Mouse (Mus musculus) hindbrain, embryonic 15.5 days (tissue): ENCODE results near the gene Myo15b. TPM values are rescaled to one million over a fixed set of nuclear protein-coding genes. Genes with fewer than 3 reads are reported as not detected.

Experiments used
- ATAC-seq: fragments of 200-750 bp; cut with Nextera tagmentation; 2 replicates; pipeline ENCODE4 v1.8.0; 2017; ENCODE audit warnings: low read depth, moderate number of reproducible peaks, moderate TSS enrichment; ENCODE audit not compliant: low FRiP score
- H3K27ac ChIP-seq: fragments of 300-500 bp; sonication (generic); replicated peaks from 2 replicates; pipeline ENCODE4 v1.5.1; 2015; ENCODE audit warnings: mild to moderate bottlenecking, inconsistent platforms
- H3K27me3 ChIP-seq: fragments of 300-500 bp; sonication (generic); 2 replicates; pipeline ENCODE4 v1.6.1; 2015; ENCODE audit warnings: control low read depth, inconsistent platforms
- H3K36me3 ChIP-seq: fragments of 300-500 bp; sonication (generic); 2 replicates; pipeline ENCODE4 v1.6.1; 2015; ENCODE audit warnings: control low read depth, inconsistent platforms
- H3K4me1 ChIP-seq: fragments of 300-500 bp; sonication (generic); replicated peaks from 2 replicates; pipeline ENCODE4 v1.6.1; 2015; ENCODE audit warnings: control low read depth, inconsistent platforms
- H3K4me2 ChIP-seq: fragments of 300-500 bp; sonication (generic); 2 replicates; pipeline ENCODE4 v1.6.1; 2015; ENCODE audit warnings: moderate library complexity, mild to moderate bottlenecking, inconsistent platforms
- H3K4me3 ChIP-seq: fragments of 300-500 bp; sonication (generic); 2 replicates; pipeline ENCODE4 v1.5.1; 2015; ENCODE audit warnings: mild to moderate bottlenecking, inconsistent platforms
- H3K9ac ChIP-seq: fragments of 300-500 bp; sonication (generic); 2 replicates; pipeline ENCODE4 v1.6.1; 2015; ENCODE audit warnings: inconsistent platforms
- H3K9me3 ChIP-seq: fragments of 300-500 bp; sonication (generic); 2 replicates; pipeline ENCODE4 v1.6.1; 2016; ENCODE audit warnings: control low read depth, inconsistent platforms
- WGBS: fragments of 180-500 bp; shearing (Covaris S2); methylation state at CpG from one replicate; pipeline ENCODE4 v1.1.7; 2015; 5-methylcytosine and 5-hydroxymethylcytosine counted together
- polyA plus RNA-seq: library from polyadenylated mRNA; unstranded; fragments of >200 nt; fragmentation: Nextera tagmentation; extraction: Ambion mirVana; gene quantifications from 2 replicates; pipeline ENCODE4 v1.2.1, GENCODE M21; 2015

Gene Myo15b
- polyA plus RNA-seq, 1 experiment from 2014 or later: 0.19 TPM

- no peak overlapping the region for H3K9ac ChIP-seq
- no peaks in the 10 kb centered on the region for H3K9me3 ChIP-seq
- no peak overlapping the region for H3K4me3 ChIP-seq
- H3K4me2 ChIP-seq: no peak overlapping the region
- H3K36me3 ChIP-seq: no peaks in the 10 kb centered on the region
- ATAC-seq: no peak
- 0 out of 2 replicates have a peak, but pooled peaks cover 2% of the 10 kb centered on the region for H3K27me3 ChIP-seq
- no peak overlapping the region for H3K27ac ChIP-seq
- no peaks in the 10 kb centered on the region for H3K4me1 ChIP-seq
- 23% methylated on average over 5 of the region's 5 CpGs for WGBS
Measured at GRCm38 (mm10) chr11:115881002-115881401, 22.8 kb downstream of the Myo15b start.

- WGBS: 30% methylated on average over 15 of the region's 17 CpGs
- H3K9me3 ChIP-seq: no peaks in the 10 kb centered on the region
- H3K4me3 ChIP-seq: no peak overlapping the region
- H3K27me3 ChIP-seq: 0 out of 2 replicates have a peak, but pooled peaks cover 2% of the 10 kb centered on the region
- no peak overlapping the region for H3K4me2 ChIP-seq
- H3K36me3 ChIP-seq: no peaks in the 10 kb centered on the region
- H3K27ac ChIP-seq: no peak overlapping the region
- H3K9ac ChIP-seq: no peak overlapping the region
- ATAC-seq: no peak
- no peaks in the 10 kb centered on the region for H3K4me1 ChIP-seq
Measured at GRCm38 (mm10) chr11:115883251-115883650, 25.0 kb downstream of the Myo15b start.

DNA sequence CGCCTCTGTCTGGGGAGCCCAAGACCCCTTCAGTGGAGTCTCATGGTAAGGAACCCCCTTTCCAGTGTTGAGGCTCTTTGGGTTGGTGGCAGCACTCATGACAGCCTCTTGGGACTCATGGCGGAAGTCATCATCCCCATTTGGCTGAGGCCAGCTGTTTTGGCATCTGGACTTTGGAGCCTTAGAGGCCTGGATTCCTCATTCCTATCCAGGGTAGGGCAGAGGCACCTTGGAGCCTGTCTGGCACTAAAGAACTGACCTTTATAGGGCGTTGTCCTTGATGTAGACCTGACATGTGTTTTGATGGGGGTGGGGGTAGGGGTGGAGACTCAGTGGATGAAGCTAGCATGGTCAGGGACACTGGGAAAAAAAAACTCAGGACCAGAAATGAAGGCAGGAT lies 26.2 kb downstream of the Myo15b start:
- Histone ChIP-seq H3K27me3 (0 out of 2 replicates have a peak, but pooled peaks cover 2% of the 10 kb centered on the region), H3K27ac (no peak overlapping the region), H3K9ac (no peak overlapping the region), H3K4me2 (no peak overlapping the region), H3K4me1 (no peaks in the 10 kb centered on the region), H3K4me3 (no peak overlapping the region), H3K36me3 (no peaks in the 10 kb centered on the region), H3K9me3 (no peaks in the 10 kb centered on the region)
- 91% methylated on average over 3 of the region's 3 CpGs for WGBS
- no peak for ATAC-seq

DNA sequence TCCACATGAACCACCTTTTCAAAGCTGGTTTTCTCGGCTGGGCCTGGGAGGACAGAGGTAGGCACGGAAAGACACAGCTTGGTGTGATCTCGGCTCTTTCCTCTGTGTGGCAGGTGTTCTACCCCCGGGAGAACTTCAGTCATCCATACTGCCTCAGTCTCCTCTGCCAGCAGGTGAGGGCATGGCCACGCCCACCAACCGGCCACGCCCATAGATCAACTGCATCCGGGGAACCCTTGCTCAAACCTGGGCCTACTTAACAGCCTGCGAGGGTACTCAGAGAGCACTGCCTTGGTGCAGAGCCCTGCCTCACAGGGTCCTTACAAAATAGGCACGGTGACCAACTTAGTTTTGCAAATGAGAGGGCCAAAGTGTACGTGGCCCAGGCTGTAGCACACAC lies 27.1 kb downstream of the Myo15b start:
- Histone ChIP-seq H3K4me1 (no peaks in the 10 kb centered on the region), H3K27ac (no peak overlapping the region), H3K36me3 (no peaks in the 10 kb centered on the region), H3K27me3 (0 out of 2 replicates have a peak, but pooled peaks cover 2% of the 10 kb centered on the region), H3K4me2 (no peak overlapping the region), H3K9me3 (no peaks in the 10 kb centered on the region), H3K9ac (no peak overlapping the region), H3K4me3 (no peak overlapping the region)
- no peak for ATAC-seq
- 79% methylated on average over 11 of the region's 11 CpGs for whole genome bisulfite sequencing

DNA sequence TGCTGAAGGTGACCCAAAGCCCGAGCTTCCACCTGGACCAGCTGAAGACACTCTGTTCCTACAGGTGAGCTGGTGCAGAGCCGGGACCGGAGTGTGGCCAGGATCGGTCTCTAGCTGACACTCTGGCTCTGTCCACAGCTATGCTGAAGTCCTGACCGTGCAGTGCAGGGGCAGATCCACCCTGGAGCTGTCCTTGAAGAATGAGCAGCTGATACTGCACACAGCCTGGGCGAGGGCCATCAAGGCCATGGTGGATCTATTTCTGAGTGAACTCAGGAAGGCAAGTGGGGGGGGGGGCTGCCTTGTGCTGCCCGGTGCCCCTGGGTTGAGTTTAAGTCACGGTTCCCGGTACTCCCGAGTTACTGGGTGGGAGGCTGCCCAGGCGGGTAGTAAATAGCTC lies 28.2 kb downstream of the Myo15b start:
- H3K27me3 ChIP-seq: 0 out of 2 replicates have a peak, but pooled peaks cover 2% of the 10 kb centered on the region
- no peak overlapping the region for H3K27ac ChIP-seq
- no peak overlapping the region for H3K9ac ChIP-seq
- H3K9me3 ChIP-seq: no peaks in the 10 kb centered on the region
- H3K4me3 ChIP-seq: no peak overlapping the region
- no peaks in the 10 kb centered on the region for H3K36me3 ChIP-seq
- no peak for ATAC-seq
- 93% methylated on average over 11 of the region's 11 CpGs for WGBS
- no peak overlapping the region for H3K4me2 ChIP-seq
- H3K4me1 ChIP-seq: no peaks in the 10 kb centered on the region

GRCm38 (mm10) chr11:115888020-115888419 lies 29.8 kb downstream of the Myo15b start:
- ATAC-seq: no peak
- 73% methylated on average over 5 of the region's 5 CpGs for WGBS

GRCm38 (mm10) chr11:115889159-115889558 lies 31.0 kb downstream of the Myo15b start:
- H3K36me3 ChIP-seq: no peaks in the 10 kb centered on the region

More at GRCm38 (mm10) chr11:115888020-115888419, 29.8 kb downstream of the Myo15b start:
- no peaks in the 10 kb centered on the region for H3K9me3 ChIP-seq
- no peak overlapping the region for H3K9ac ChIP-seq
- no peak overlapping the region for H3K4me3 ChIP-seq
- H3K27me3 ChIP-seq: 0 out of 2 replicates have a peak, but pooled peaks cover 2% of the 10 kb centered on the region
- no peaks in the 10 kb centered on the region for H3K4me1 ChIP-seq
- H3K36me3 ChIP-seq: no peaks in the 10 kb centered on the region
- H3K4me2 ChIP-seq: no peak overlapping the region
- H3K27ac ChIP-seq: no peak overlapping the region

DNA sequence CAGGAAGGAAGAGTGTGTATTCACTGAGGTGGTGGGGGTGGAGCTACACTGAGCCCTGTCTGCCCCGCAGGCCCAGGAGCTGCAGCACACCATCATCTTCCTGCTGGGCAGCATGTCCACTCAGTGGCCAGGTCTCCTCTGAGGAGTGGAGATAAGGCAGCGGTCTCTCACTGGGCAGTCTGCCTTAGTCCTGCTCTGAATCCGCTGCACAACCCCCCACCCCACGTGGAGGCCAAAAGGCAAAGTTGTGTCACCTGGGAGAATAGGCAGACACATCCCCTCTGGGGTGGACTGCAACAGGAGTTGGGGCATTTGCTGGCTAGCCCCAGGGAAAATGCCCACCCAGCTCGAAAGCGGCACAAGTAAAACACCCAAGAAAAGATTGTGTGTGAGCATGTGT lies 34.0 kb downstream of the Myo15b start:
- H3K27ac ChIP-seq: no peak overlapping the region
- no peaks in the 10 kb centered on the region for H3K4me1 ChIP-seq
- no peak overlapping the region for H3K9ac ChIP-seq
- no peak for ATAC-seq
- 0 out of 2 replicates have a peak, but pooled peaks cover 5% of the 10 kb centered on the region for H3K36me3 ChIP-seq
- 67% methylated on average over 6 of the region's 6 CpGs for WGBS
- no peak overlapping the region for H3K4me3 ChIP-seq
- no peaks in the 10 kb centered on the region for H3K9me3 ChIP-seq
- H3K4me2 ChIP-seq: no peak overlapping the region
- no peaks in the 10 kb centered on the region for H3K27me3 ChIP-seq

More at GRCm38 (mm10) chr11:115889159-115889558, 31.0 kb downstream of the Myo15b start:
- Histone ChIP-seq H3K27ac (no peak overlapping the region), H3K4me2 (no peak overlapping the region), H3K27me3 (no peaks in the 10 kb centered on the region), H3K4me1 (no peaks in the 10 kb centered on the region), H3K9ac (no peak overlapping the region), H3K4me3 (no peak overlapping the region), H3K9me3 (no peaks in the 10 kb centered on the region)
- 88% methylated on average over 6 of the region's 6 CpGs for WGBS
- no peak for ATAC-seq

- Histone ChIP-seq H3K4me1 (no peaks in the 10 kb centered on the region), H3K27ac (no peak overlapping the region), H3K9ac (no peak overlapping the region), H3K27me3 (no peaks in the 10 kb centered on the region), H3K4me2 (no peak overlapping the region), H3K36me3 (0 out of 2 replicates have a peak, but pooled peaks cover 5% of the 10 kb centered on the region), H3K4me3 (no peak overlapping the region), H3K9me3 (no peaks in the 10 kb centered on the region)
- WGBS: 83% methylated on average over 9 of the region's 9 CpGs
- ATAC-seq: no peak
Measured at GRCm38 (mm10) chr11:115893071-115893470, 34.9 kb downstream of the Myo15b start.

DNA sequence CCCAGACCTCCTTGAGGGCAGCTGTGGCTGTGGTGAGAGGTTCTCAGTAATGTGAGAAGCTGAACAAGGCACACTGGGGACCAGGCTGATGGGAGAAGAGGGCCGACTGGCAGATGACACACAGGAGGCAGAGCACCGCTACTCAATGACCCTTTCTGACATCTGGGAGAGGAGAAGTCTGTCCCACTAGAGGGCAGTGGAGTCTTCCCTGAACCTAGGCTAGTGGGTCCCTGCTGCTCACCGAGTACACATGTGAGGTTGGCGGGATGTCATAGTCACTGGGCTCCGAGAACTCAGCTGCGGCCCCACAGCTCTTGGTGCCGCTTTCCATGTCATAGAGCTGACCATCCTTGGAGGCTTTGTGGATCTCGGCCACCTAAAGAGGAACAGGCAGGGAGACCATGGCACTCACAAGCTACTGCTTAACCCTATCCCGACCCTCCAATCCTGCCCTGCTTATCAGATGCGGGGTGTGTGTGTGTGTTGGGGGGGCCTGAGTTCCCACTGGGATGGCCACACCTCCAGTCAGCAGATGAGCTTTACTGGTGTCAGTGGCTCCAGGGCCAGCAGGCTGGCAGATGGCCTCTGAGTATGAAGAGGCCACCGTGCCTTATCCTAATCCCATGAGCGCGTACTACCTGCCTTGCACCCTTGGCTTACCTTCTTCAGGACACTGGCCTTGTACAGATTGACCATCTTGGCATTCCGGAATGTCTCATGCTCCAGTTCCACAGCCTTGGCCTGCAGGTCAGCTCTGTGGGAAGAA lies 36.7 kb downstream of the Myo15b start:
- H3K9me3 ChIP-seq: no peaks in the 10 kb centered on the region
- no peak overlapping the region for H3K4me3 ChIP-seq
- H3K4me1 ChIP-seq: no peaks in the 10 kb centered on the region
- 0 out of 2 replicates have a peak, but pooled peaks cover 5% of the 10 kb centered on the region for H3K36me3 ChIP-seq
- WGBS: 76% methylated on average over 14 of the region's 14 CpGs
- H3K9ac ChIP-seq: no peak overlapping the region
- ATAC-seq: no peak
- no peaks in the 10 kb centered on the region for H3K27me3 ChIP-seq
- no peak overlapping the region for H3K27ac ChIP-seq
- H3K4me2 ChIP-seq: no peak overlapping the region

DNA sequence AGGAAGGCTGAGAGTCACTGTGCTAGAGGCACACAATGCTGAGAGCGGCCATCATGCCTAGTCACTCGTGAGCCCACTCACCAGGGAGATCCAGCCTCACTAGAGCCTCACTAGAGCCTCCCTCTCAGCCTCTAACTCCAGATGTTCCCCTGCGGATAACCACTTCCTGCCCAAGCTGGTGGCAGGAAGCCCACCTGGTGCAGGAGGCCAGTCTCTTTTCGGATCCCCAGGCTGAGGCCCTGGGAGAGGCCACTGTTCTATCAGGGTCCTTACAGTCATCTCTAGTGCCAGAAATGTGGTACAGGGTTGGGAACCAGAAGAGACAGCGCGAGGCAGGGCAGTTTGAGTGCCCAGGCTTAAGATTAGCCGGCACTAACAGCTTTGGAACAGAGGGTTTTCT lies 40.2 kb downstream of the Myo15b start:
- Histone ChIP-seq H3K9ac (no peak overlapping the region), H3K4me3 (no peak overlapping the region), H3K4me1 (no peaks in the 10 kb centered on the region; the same call in 1 of the 2 replicates), H3K27ac (no peak overlapping the region), H3K27me3 (no peaks in the 10 kb centered on the region), H3K9me3 (no peaks in the 10 kb centered on the region), H3K36me3 (0 out of 2 replicates have a peak, but pooled peaks cover 5% of the 10 kb centered on the region), H3K4me2 (no peak overlapping the region)
- ATAC-seq: no peak
- 89% methylated on average over 7 of the region's 7 CpGs for WGBS

GRCm38 (mm10) chr11:115898886-115899285 lies 40.7 kb downstream of the Myo15b start:
- Histone ChIP-seq H3K27ac (no peak overlapping the region), H3K4me2 (no peak overlapping the region), H3K36me3 (0 out of 2 replicates have a peak, but pooled peaks cover 5% of the 10 kb centered on the region), H3K4me3 (no peak overlapping the region), H3K27me3 (no peaks in the 10 kb centered on the region), H3K4me1 (no peaks in the 10 kb centered on the region; the same call in 1 of the 2 replicates), H3K9ac (no peak overlapping the region), H3K9me3 (no peaks in the 10 kb centered on the region)
- ATAC-seq: no peak
- WGBS: 9% methylated on average over 4 of the region's 4 CpGs
